Mouse (Mus musculus) hindbrain, embryonic 14.5 days (tissue): Measurements from ENCODE around the gene Atp7a. TPM values are rescaled to one million over a fixed set of nuclear protein-coding genes. Genes with fewer than 3 reads are reported as not detected.
"Not testable (repeated sequence)": the region's sequence is repeated elsewhere in the genome, so short reads cannot be mapped to it uniquely, and the experiment has no call there.

Experiments
- ATAC-seq: fragments of 200-750 bp; cut with Nextera tagmentation; 2 replicates; pipeline ENCODE4 v1.8.0; 2017; ENCODE audit warnings: moderate number of reproducible peaks, mild to moderate bottlenecking, moderate TSS enrichment, moderate library complexity; ENCODE audit not compliant: low FRiP score
- DNase-seq: peaks from one replicate; pipeline ENCODE4 v3.0.0-alpha.2; 2015; ENCODE audit warnings: low spot score
- H3K27ac ChIP-seq: fragments of 300-500 bp; sonication (generic); 2 replicates; pipeline ENCODE4 v1.5.1; 2014; ENCODE audit warnings: mild to moderate bottlenecking, moderate library complexity
- H3K27me3 ChIP-seq: fragments of 300-500 bp; sonication (generic); 2 replicates; pipeline ENCODE4 v1.6.1; 2014; ENCODE audit warnings: mild to moderate bottlenecking, low read length, mixed read lengths; ENCODE audit not compliant: control insufficient read depth, insufficient read depth
- H3K36me3 ChIP-seq: fragments of 300-500 bp; sonication (generic); replicated peaks from 2 replicates; pipeline ENCODE4 v1.6.1; 2014; ENCODE audit not compliant: control insufficient read depth, insufficient read depth
- H3K4me1 ChIP-seq: fragments of 300-500 bp; sonication (generic); replicated peaks from 2 replicates; pipeline ENCODE4 v1.6.1; 2014; ENCODE audit warnings: antibody characterized with exemption, low read length, mixed read lengths; ENCODE audit not compliant: control insufficient read depth, insufficient read depth
- H3K4me2 ChIP-seq: fragments of 300-500 bp; sonication (generic); replicated peaks from 2 replicates; pipeline ENCODE4 v1.6.1; 2014; ENCODE audit warnings: mild to moderate bottlenecking, moderate library complexity
- H3K4me3 ChIP-seq: fragments of 300-500 bp; sonication (generic); replicated peaks from 2 replicates; pipeline ENCODE4 v1.5.1; 2014; ENCODE audit warnings: mild to moderate bottlenecking, low read length
- H3K9ac ChIP-seq: fragments of 300-500 bp; sonication (generic); 2 replicates; pipeline ENCODE4 v1.6.1; 2014
- H3K9me3 ChIP-seq: fragments of 300-500 bp; sonication (generic); 2 replicates; pipeline ENCODE4 v1.6.1; 2016; ENCODE audit warnings: low read length; ENCODE audit not compliant: control insufficient read depth
- WGBS: fragments of 180-500 bp; shearing (Covaris S2); extraction: QIAGEN DNeasy Blood & Tissue Kit; methylation state at CpG from one replicate; pipeline ENCODE4 v1.1.7; 2014; 5-methylcytosine and 5-hydroxymethylcytosine counted together
- polyA plus RNA-seq: library from polyadenylated mRNA; unstranded; fragments of >200 nt; fragmentation: Nextera tagmentation; extraction: Ambion mirVana; gene quantifications from 2 replicates; pipeline ENCODE4 v1.2.1, GENCODE M21; 2014

The Atp7a gene
- polyA plus RNA-seq, 1 experiment from 2014 or later: 16.7 TPM

GRCm38 (mm10) chrX:106045928-106046327 lies 18.9 kb downstream of the Atp7a start:
- ATAC-seq (no peak), DNase-seq (no peak)
- Histone ChIP-seq H3K4me2 (no peak overlapping the region), H3K9ac (no peak overlapping the region), H3K27ac (no peak overlapping the region; the same call in 1 of the 2 replicates), H3K4me1 (no peaks in the 10 kb centered on the region), H3K9me3 (no peaks in the 10 kb centered on the region), H3K4me3 (no peak overlapping the region), H3K36me3 (no peaks in the 10 kb centered on the region), H3K27me3 (no peaks in the 10 kb centered on the region)
- 77% methylated on average over 9 of the region's 9 CpGs for WGBS

DNA sequence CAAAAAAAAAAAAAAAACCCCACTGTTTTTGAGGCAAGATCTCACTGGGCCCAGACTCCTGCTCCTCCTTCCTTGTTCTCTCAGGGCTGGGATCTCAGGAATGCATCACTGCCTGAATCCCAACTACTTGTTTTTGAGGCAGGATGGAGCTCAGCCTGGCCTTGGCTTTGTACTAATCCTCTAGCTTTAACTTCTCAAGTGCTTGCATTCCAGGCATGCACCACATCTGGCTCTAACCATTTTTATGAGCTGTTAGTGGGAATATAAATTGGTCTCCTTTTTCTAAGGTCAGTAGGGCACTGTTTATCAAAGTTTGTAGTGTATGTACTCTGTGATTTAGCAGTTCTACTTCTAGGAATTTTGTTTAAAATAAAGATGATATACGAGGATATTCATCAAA lies 21.1 kb downstream of the Atp7a start:
- DNase-seq: no peak
- Histone ChIP-seq H3K9me3 (no peaks in the 10 kb centered on the region), H3K4me3 (no peak overlapping the region), H3K27me3 (no peaks in the 10 kb centered on the region), H3K27ac (no peak overlapping the region), H3K36me3 (no peaks in the 10 kb centered on the region), H3K9ac (no peak overlapping the region), H3K4me2 (no peak overlapping the region), H3K4me1 (no peaks in the 10 kb centered on the region)
- no peak for ATAC-seq
- 83% methylated on average over 1 of the region's 1 CpGs for WGBS

- H3K27ac ChIP-seq, H3K4me2 ChIP-seq, H3K36me3 ChIP-seq, H3K4me3 ChIP-seq, H3K9ac ChIP-seq, H3K4me1 ChIP-seq, H3K27me3 ChIP-seq, ATAC-seq, DNase-seq, H3K9me3 ChIP-seq: not testable (repeated sequence)
- 94% methylated on average over 2 of the region's 2 CpGs for WGBS
Measured at GRCm38 (mm10) chrX:106077858-106078257, 50.8 kb downstream of the Atp7a start.

DNA sequence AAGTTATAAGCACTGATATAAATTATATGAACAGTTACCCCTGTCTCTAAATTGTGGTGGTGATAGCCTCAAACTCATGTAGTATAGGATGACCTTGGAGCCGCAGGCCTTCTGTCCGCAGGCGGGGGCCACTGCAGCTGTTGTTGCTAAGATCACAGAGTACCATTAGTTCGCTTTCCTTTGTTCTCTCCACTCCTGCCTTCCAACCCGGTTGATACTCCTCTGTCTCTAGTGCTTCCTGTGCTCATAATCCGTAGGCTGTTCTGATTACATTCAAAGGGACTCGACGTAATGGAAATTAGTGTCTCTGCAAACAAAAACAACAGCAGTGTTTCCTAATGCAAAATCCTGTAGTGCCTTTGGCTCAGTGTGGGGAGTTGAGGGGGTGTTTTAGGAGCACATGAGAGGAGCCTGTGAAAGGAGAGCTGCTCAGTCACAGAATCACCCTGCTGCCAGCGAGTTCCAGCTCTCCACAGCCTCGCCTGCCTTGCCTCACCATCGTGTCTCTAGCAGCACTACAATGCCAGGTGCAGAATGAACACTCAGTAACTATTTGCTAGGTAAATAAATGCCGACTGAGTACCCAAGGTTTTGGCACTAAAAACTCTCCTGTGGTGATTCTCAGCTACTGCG lies 53.9 kb downstream of the Atp7a start:
- no peak overlapping the region for H3K4me3 ChIP-seq
- no peak overlapping the region for H3K4me2 ChIP-seq
- ATAC-seq (no peak), DNase-seq (no peak)
- H3K27ac ChIP-seq: no peak overlapping the region
- 0 out of 2 replicates have a peak, but pooled peaks cover 2% of the 10 kb centered on the region for H3K36me3 ChIP-seq
- H3K27me3 ChIP-seq: no peaks in the 10 kb centered on the region; the same call in 1 of the 2 replicates
- no peaks in the 10 kb centered on the region for H3K4me1 ChIP-seq
- H3K9me3 ChIP-seq: no peaks in the 10 kb centered on the region
- 55% methylated on average over 13 of the region's 13 CpGs for WGBS
- H3K9ac ChIP-seq: no peak overlapping the region

- H3K27me3 ChIP-seq: no peaks in the 10 kb centered on the region; the same call in 1 of the 2 replicates
- no peak overlapping the region for H3K9ac ChIP-seq
- no peak for ATAC-seq
- no peak overlapping the region for H3K4me3 ChIP-seq
- H3K36me3 ChIP-seq: peaks cover 7% of the 10 kb centered on the region
- no peaks in the 10 kb centered on the region for H3K9me3 ChIP-seq
- no peak for DNase-seq
- no peak overlapping the region for H3K4me2 ChIP-seq
- H3K27ac ChIP-seq: no peak overlapping the region
- no peaks in the 10 kb centered on the region for H3K4me1 ChIP-seq
Measured at GRCm38 (mm10) chrX:106082518-106082917, 55.4 kb downstream of the Atp7a start.

- Histone ChIP-seq H3K4me3 (no peak overlapping the region), H3K4me2 (no peak overlapping the region)
- 82% methylated on average over 3 of the region's 3 CpGs for WGBS
Measured at GRCm38 (mm10) chrX:106085132-106085531, 58.1 kb downstream of the Atp7a start.

DNA sequence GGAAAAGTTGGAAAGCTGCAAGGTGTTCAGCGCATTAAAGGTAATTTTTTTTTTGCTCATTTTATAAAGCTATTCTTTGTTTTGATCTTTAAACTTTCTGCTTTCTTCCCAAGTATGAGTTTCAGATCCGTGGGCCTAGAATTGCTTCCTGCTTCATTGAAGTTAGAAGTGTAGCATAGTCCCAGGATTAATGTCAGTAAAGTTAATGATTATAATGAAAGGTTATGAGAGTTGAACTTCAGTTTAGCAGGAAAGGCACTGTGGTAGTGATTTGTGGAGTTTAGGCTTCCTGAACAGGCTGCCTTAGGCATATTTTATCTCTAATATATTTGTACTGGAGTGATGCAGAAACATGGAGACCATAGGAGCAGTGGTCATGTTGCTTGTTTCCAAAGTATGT lies 58.5 kb downstream of the Atp7a start:
- ATAC-seq (no peak), DNase-seq (no peak)
- Histone ChIP-seq H3K9me3 (no peaks in the 10 kb centered on the region), H3K36me3 (peaks cover 7% of the 10 kb centered on the region), H3K4me1 (no peaks in the 10 kb centered on the region), H3K27me3 (no peaks in the 10 kb centered on the region), H3K4me3 (no peak overlapping the region), H3K27ac (no peak overlapping the region), H3K9ac (no peak overlapping the region), H3K4me2 (no peak overlapping the region)
- 91% methylated on average over 2 of the region's 2 CpGs for WGBS

More at GRCm38 (mm10) chrX:106085132-106085531, 58.1 kb downstream of the Atp7a start:
- no peak overlapping the region for H3K27ac ChIP-seq
- ATAC-seq: no peak
- no peaks in the 10 kb centered on the region for H3K4me1 ChIP-seq
- no peaks in the 10 kb centered on the region for H3K9me3 ChIP-seq
- peaks cover 7% of the 10 kb centered on the region for H3K36me3 ChIP-seq
- no peaks in the 10 kb centered on the region for H3K27me3 ChIP-seq
- no peak overlapping the region for H3K9ac ChIP-seq
- no peak for DNase-seq

GRCm38 (mm10) chrX:106092939-106093338 lies 65.9 kb downstream of the Atp7a start:
- 26% methylated on average over 5 of the region's 5 CpGs for WGBS
- DNase-seq: no peak
- no peaks in the 10 kb centered on the region for H3K9me3 ChIP-seq

GRCm38 (mm10) chrX:106105464-106105863 lies 78.4 kb downstream of the Atp7a start:
- H3K4me1 ChIP-seq: no peaks in the 10 kb centered on the region
- H3K4me2 ChIP-seq: no peak overlapping the region
- no peak overlapping the region for H3K27ac ChIP-seq
- DNase-seq: peak; percentile 36
- no peak overlapping the region for H3K4me3 ChIP-seq
- no peaks in the 10 kb centered on the region for H3K9me3 ChIP-seq
- H3K27me3 ChIP-seq: no peaks in the 10 kb centered on the region
- WGBS: 56% methylated on average over 2 of the region's 2 CpGs
- H3K9ac ChIP-seq: no peak overlapping the region
- H3K36me3 ChIP-seq: peaks cover 17% of the 10 kb centered on the region; the same call in 1 of the 2 replicates
- ATAC-seq: no peak

More at GRCm38 (mm10) chrX:106092939-106093338, 65.9 kb downstream of the Atp7a start:
- H3K4me1 ChIP-seq: no peaks in the 10 kb centered on the region
- H3K4me3 ChIP-seq: no peak overlapping the region
- no peak overlapping the region for H3K4me2 ChIP-seq
- H3K27me3 ChIP-seq: no peaks in the 10 kb centered on the region
- H3K36me3 ChIP-seq: no peaks in the 10 kb centered on the region
- ATAC-seq: no peak
- no peak overlapping the region for H3K9ac ChIP-seq
- H3K27ac ChIP-seq: no peak overlapping the region

GRCm38 (mm10) chrX:106113881-106114280 lies 86.8 kb downstream of the Atp7a start:
- 86% methylated on average over 4 of the region's 4 CpGs for WGBS

More at GRCm38 (mm10) chrX:106113881-106114280, 86.8 kb downstream of the Atp7a start:
- Histone ChIP-seq H3K4me1 (no peaks in the 10 kb centered on the region), H3K4me2 (no peak overlapping the region), H3K4me3 (no peak overlapping the region), H3K9me3 (no peaks in the 10 kb centered on the region), H3K27ac (no peak overlapping the region), H3K36me3 (peaks cover 13% of the 10 kb centered on the region; the same call in 1 of the 2 replicates), H3K9ac (no peak overlapping the region), H3K27me3 (no peaks in the 10 kb centered on the region)
- ATAC-seq (no peak), DNase-seq (no peak)
